Mouse (Mus musculus): ENCODE results near the gene Nxph3.

GRCm38 (mm10) chr11:95494374-95494773 is 20.0 kb downstream of the Nxph3 start:
- no peak for TF ChIP-seq CTCF (IDR thresholded peaks at IDR 0.05; ENCODE audit: borderline replicate concordance, extremely low read depth, insufficient read depth, insufficient read length)
- no peak for TF ChIP-seq POLR2A (IDR thresholded peaks at IDR 0.05; ENCODE audit: borderline replicate concordance, extremely low read depth, insufficient read depth, insufficient read length, poor library complexity, severe bottlenecking)

Data from brain, embryonic 14.5 days (tissue).